Mouse (Mus musculus): ENCODE measurements at regions not wholly inside any gene's neighbourhood (a gene's known extent, or its start where the extent isn't known, plus 50 kb on each side); places are given as distances from the start of the nearest gene placed in this dataset.
"Not testable (repeated sequence)": the region's sequence is repeated elsewhere in the genome, so short reads cannot be mapped to it uniquely, and the experiment has no call there.

DNA sequence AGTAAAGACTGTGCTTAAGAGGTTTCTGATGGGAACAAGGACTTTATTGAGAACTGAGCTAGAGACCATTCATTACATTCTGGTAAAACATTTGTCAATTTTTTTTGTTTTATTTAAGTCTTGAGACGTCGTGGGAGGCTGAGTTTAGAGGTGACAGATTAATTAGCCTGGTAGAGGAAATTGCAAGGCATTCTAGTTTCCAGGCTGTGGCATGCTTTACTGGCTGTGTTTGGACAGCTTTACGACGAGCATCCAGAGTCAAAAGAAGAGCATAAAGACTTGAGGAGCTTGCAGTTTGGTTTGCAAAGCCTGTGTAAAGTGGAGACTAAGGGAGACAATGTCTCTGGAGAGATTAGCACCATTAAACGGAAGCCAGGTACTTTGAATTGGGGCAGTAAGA, 154.0 kb upstream of the Got2 start:
- Histone ChIP-seq H3K27me3 (no peaks in the 10 kb centered on the region), H3K4me3 (no peak overlapping the region), H3K36me3 (no peaks in the 10 kb centered on the region), H3K4me2 (no peak overlapping the region), H3K9ac (no peak overlapping the region), H3K9me3 (no peaks in the 10 kb centered on the region), H3K27ac (no peak overlapping the region), H3K4me1 (no peaks in the 10 kb centered on the region)
- WGBS, result 11% methylated on average over 5 of the region's 5 CpGs
- ATAC-seq (ENCODE audit: insufficient number of reproducible peaks, low FRiP score, low TSS enrichment, low read depth), result no peak

DNA sequence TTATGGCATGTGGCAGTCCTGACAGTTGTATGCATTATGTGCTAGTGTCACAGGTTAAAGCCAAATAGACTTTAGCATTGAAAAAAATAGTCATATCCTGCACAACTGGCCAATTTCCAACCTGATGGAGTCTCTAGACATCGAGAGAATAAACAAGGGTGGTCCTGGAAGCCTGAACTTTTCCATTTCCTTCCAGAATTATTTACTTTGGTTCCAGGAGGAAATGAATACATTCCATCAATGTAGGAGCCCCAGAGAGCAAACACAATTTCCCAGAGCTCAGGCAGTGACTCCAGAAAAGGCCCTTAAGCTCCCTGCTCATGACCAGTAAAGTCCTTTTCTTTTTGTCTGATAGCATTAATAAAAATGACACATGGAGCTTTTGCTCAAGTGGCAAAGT, 151.9 kb upstream of the Got2 start:
- Histone ChIP-seq H3K36me3 (no peaks in the 10 kb centered on the region), H3K9ac (no peak overlapping the region), H3K9me3 (no peaks in the 10 kb centered on the region), H3K4me2 (no peak overlapping the region), H3K27me3 (no peaks in the 10 kb centered on the region), H3K4me1 (no peaks in the 10 kb centered on the region), H3K27ac (no peak overlapping the region), H3K4me3 (no peak overlapping the region)
- 23% methylated on average over 1 of the region's 1 CpGs for WGBS
- ATAC-seq (ENCODE audit: insufficient number of reproducible peaks, low FRiP score, low TSS enrichment, low read depth), result no peak

DNA sequence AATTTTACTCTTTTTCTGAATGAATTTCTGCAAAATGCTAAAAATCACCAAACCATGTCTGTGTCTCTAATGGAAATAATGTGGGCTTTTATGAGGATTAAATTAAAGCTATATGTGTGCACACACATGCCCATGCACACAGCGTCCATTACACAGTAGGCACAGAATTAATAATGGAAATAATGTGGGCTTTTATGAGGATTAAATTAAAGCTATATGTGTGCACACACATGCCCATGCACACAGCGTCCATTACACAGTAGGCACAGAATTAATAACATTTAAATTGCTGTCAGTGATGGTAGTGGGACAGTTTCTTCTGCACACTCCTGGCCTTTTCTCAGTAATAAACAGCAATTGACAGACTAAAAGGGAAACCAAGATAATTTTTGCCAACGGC, 130.4 kb upstream of the Got2 start:
- not testable (repeated sequence) for ATAC-seq (ENCODE audit: insufficient number of reproducible peaks, low FRiP score, low TSS enrichment, low read depth); H3K9ac ChIP-seq; H3K36me3 ChIP-seq; H3K9me3 ChIP-seq; H3K4me1 ChIP-seq; H3K27me3 ChIP-seq; H3K27ac ChIP-seq; H3K4me2 ChIP-seq; H3K4me3 ChIP-seq
- 49% methylated on average over 3 of the region's 3 CpGs for WGBS

- Histone ChIP-seq H3K4me3 (no peak overlapping the region), H3K9me3 (no peaks in the 10 kb centered on the region), H3K27me3 (no peaks in the 10 kb centered on the region), H3K9ac (no peak overlapping the region), H3K27ac (no peak overlapping the region), H3K4me1 (no peaks in the 10 kb centered on the region), H3K36me3 (no peaks in the 10 kb centered on the region), H3K4me2 (no peak overlapping the region)
- 81% methylated on average over 1 of the region's 1 CpGs for WGBS
- no peak for ATAC-seq (ENCODE audit: insufficient number of reproducible peaks, low FRiP score, low TSS enrichment, low read depth)
Measured at GRCm38 (mm10) chr8:96012002-96012401, 123.7 kb upstream of the Got2 start.

- no peaks in the 10 kb centered on the region for H3K36me3 ChIP-seq
- H3K4me2 ChIP-seq, result no peak overlapping the region
- H3K4me3 ChIP-seq, result no peak overlapping the region
- no peak for ATAC-seq (ENCODE audit: insufficient number of reproducible peaks, low FRiP score, low TSS enrichment, low read depth)
- H3K9ac ChIP-seq, result no peak overlapping the region
- H3K27me3 ChIP-seq, result peaks cover 2% of the 10 kb centered on the region; the same call in 1 of the 2 replicates
- 78% methylated on average over 8 of the region's 8 CpGs for WGBS
- no peaks in the 10 kb centered on the region for H3K9me3 ChIP-seq
- no peaks in the 10 kb centered on the region for H3K4me1 ChIP-seq
- H3K27ac ChIP-seq, result no peak overlapping the region
Measured at GRCm38 (mm10) chr8:95991826-95992463, 103.6 kb upstream of the Got2 start.

- Histone ChIP-seq H3K4me2 (no peak overlapping the region), H3K4me3 (no peak overlapping the region), H3K4me1 (no peaks in the 10 kb centered on the region), H3K9ac (no peak overlapping the region), H3K27me3 (peaks cover 4% of the 10 kb centered on the region; the same call in 1 of the 2 replicates), H3K27ac (no peak overlapping the region), H3K9me3 (no peaks in the 10 kb centered on the region), H3K36me3 (no peaks in the 10 kb centered on the region)
- 92% methylated on average over 4 of the region's 4 CpGs for WGBS
- ATAC-seq (ENCODE audit: insufficient number of reproducible peaks, low FRiP score, low TSS enrichment, low read depth), result no peak
Measured at GRCm38 (mm10) chr8:95988616-95989380, 100.5 kb upstream of the Got2 start.

- 31% methylated on average over 10 of the region's 10 CpGs for WGBS
- no peak for ATAC-seq (ENCODE audit: insufficient number of reproducible peaks, low FRiP score, low TSS enrichment, low read depth)
- Histone ChIP-seq H3K9me3 (no peaks in the 10 kb centered on the region), H3K4me3 (no peak overlapping the region), H3K27ac (no peak overlapping the region), H3K4me1 (no peaks in the 10 kb centered on the region), H3K36me3 (no peaks in the 10 kb centered on the region), H3K27me3 (peaks cover 4% of the 10 kb centered on the region; the same call in 1 of the 2 replicates), H3K9ac (no peak overlapping the region), H3K4me2 (no peak overlapping the region)
Measured at GRCm38 (mm10) chr8:95987011-95987440, 98.7 kb upstream of the Got2 start.

DNA sequence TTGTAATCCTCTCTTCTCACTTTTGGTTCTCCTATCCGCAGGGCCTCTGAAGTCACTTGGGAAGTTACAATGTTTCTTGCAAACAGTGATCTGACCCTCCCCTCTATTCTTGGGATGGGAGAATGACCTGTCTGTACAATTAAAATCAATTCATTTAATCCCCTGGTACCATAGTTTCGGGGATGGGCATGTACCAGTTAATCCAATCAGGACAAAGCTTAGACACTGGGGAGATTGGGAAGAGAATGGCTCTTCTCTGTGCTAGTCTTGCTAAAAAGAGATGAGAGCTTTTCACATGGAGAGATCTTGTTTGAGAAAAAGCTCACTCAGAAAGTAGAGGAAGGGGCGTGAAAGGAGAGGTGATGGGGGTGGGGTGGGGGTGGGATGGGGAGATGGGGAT, 98.1 kb upstream of the Got2 start:
- WGBS, result 75% methylated on average over 3 of the region's 3 CpGs
- H3K9ac ChIP-seq, result no peak overlapping the region
- H3K27ac ChIP-seq, result no peak overlapping the region
- no peak overlapping the region for H3K4me2 ChIP-seq
- H3K9me3 ChIP-seq, result no peaks in the 10 kb centered on the region
- H3K36me3 ChIP-seq, result no peaks in the 10 kb centered on the region
- no peaks in the 10 kb centered on the region for H3K4me1 ChIP-seq
- H3K4me3 ChIP-seq, result no peak overlapping the region
- no peak for ATAC-seq (ENCODE audit: insufficient number of reproducible peaks, low FRiP score, low TSS enrichment, low read depth)
- H3K27me3 ChIP-seq, result peaks cover 4% of the 10 kb centered on the region; the same call in 1 of the 2 replicates

GRCm38 (mm10) chr8:95983690-95984089, 95.3 kb upstream of the Got2 start:
- Histone ChIP-seq H3K4me1 (no peaks in the 10 kb centered on the region), H3K27ac (no peak overlapping the region), H3K4me2 (no peak overlapping the region), H3K4me3 (no peak overlapping the region), H3K9ac (no peak overlapping the region), H3K36me3 (no peaks in the 10 kb centered on the region), H3K9me3 (no peaks in the 10 kb centered on the region), H3K27me3 (peaks cover 4% of the 10 kb centered on the region; the same call in 1 of the 2 replicates)
- ATAC-seq (ENCODE audit: insufficient number of reproducible peaks, low FRiP score, low TSS enrichment, low read depth), result no peak
- WGBS, result 62% methylated on average over 2 of the region's 2 CpGs

GRCm38 (mm10) chr8:95980405-95980804, 92.1 kb upstream of the Got2 start:
- H3K27me3 ChIP-seq, result no peaks in the 10 kb centered on the region
- WGBS, result 27% methylated on average over 2 of the region's 2 CpGs
- no peaks in the 10 kb centered on the region for H3K4me1 ChIP-seq
- H3K36me3 ChIP-seq, result no peaks in the 10 kb centered on the region
- H3K9ac ChIP-seq, result no peak overlapping the region
- H3K27ac ChIP-seq, result no peak overlapping the region
- H3K9me3 ChIP-seq, result no peaks in the 10 kb centered on the region
- H3K4me2 ChIP-seq, result no peak overlapping the region
- ATAC-seq (ENCODE audit: insufficient number of reproducible peaks, low FRiP score, low TSS enrichment, low read depth), result no peak
- no peak overlapping the region for H3K4me3 ChIP-seq

- peaks cover 2% of the 10 kb centered on the region; the same call in 1 of the 2 replicates for H3K4me1 ChIP-seq
- no peak overlapping the region for H3K9ac ChIP-seq
- 46% methylated on average over 6 of the region's 6 CpGs for WGBS
- no peak overlapping the region for H3K4me3 ChIP-seq
- H3K4me2 ChIP-seq, result no peak overlapping the region
- ATAC-seq (ENCODE audit: insufficient number of reproducible peaks, low FRiP score, low TSS enrichment, low read depth), result no peak
- no peaks in the 10 kb centered on the region for H3K27me3 ChIP-seq
- no peak overlapping the region for H3K27ac ChIP-seq
- H3K36me3 ChIP-seq, result no peaks in the 10 kb centered on the region
- H3K9me3 ChIP-seq, result no peaks in the 10 kb centered on the region
Measured at GRCm38 (mm10) chr8:95979223-95979622, 90.9 kb upstream of the Got2 start.

DNA sequence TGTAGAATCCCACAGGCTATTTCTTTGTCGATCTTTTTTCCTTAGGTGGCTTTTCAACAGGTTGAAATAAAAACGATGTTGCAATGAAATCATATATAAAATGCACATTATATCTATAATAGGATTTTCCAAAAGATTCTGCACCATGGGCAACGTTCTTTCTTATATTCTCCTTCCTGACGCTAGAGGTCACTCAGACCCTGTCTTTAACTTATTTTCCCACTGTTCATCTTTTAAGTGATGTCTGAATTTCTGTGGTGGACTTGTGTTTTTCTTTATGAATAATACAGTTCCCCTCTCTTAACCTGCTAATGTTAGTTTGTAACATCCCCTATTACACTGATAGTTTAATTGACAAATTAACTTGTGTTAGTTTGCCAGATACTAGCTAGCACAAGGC, 86.5 kb upstream of the Got2 start:
- 18% methylated on average over 4 of the region's 4 CpGs for WGBS
- no peak overlapping the region for H3K4me3 ChIP-seq
- no peak overlapping the region for H3K27ac ChIP-seq
- H3K4me2 ChIP-seq, result no peak overlapping the region
- peaks cover 9% of the 10 kb centered on the region; the same call in 1 of the 2 replicates for H3K4me1 ChIP-seq
- H3K9me3 ChIP-seq, result no peaks in the 10 kb centered on the region
- H3K27me3 ChIP-seq, result no peaks in the 10 kb centered on the region
- H3K9ac ChIP-seq, result no peak overlapping the region
- ATAC-seq (ENCODE audit: insufficient number of reproducible peaks, low FRiP score, low TSS enrichment, low read depth), result no peak
- H3K36me3 ChIP-seq, result no peaks in the 10 kb centered on the region
